Mouse (Mus musculus) embryonic fibroblast, embryonic 13.5 days (primary cell): ENCODE measurements at regions not wholly inside any gene's neighbourhood (a gene's known extent, or its start where the extent isn't known, plus 50 kb on each side); places are given as distances from the start of the nearest gene placed in this dataset.

Experiments used
- H3K27ac ChIP-seq: 2 replicates; pipeline ENCODE4 v1.5.1; 2012; ENCODE audit warnings: low read length, control low read depth, inconsistent platforms; ENCODE audit not compliant: insufficient read depth
- H3K4me1 ChIP-seq: 2 replicates; pipeline ENCODE4 v1.6.1; 2011; ENCODE audit warnings: low read length; ENCODE audit not compliant: control insufficient read depth, insufficient read depth
- H3K4me3 ChIP-seq: 2 replicates; pipeline ENCODE4 v1.5.1; 2011; ENCODE audit warnings: mild to moderate bottlenecking, control low read depth, low read length; ENCODE audit not compliant: insufficient read depth
- CTCF ChIP-seq: IDR thresholded peaks from 2 replicates; pipeline ENCODE4 v1.5.1; 2011; ENCODE audit warnings: mild to moderate bottlenecking, control low read depth, low read length, moderate library complexity, borderline replicate concordance; ENCODE audit not compliant: insufficient read depth
- POLR2A ChIP-seq: IDR thresholded peaks from 2 replicates; pipeline ENCODE4 v1.6.1; 2011; ENCODE audit warnings: low read depth, mild to moderate bottlenecking, control low read depth, low read length, moderate library complexity

DNA sequence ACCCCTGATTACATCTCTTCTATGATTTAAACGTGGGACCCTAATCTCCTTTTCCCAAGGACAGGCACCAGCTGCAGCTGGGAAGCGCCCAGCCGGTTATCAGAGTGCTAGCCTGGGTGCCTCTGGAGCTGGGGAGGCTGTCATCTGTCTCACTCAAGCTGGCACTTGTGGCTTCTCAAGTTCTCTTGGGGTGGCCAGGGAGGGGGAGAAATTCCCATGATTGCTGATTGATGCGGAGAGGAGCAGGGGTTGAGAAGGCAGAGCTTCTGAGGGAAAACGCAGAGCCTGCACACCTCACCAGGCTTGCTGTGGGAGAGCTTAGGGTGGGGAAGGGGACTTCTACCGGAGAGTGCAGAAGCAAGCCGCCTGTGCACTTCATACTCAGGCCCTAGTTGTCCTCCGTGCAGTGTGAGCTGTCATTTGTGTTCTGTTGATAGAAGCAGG lies 626.3 kb downstream of the Zfp706 start:
- H3K27ac ChIP-seq: no peak overlapping the region; the same call in 1 of the 2 replicates
- TF ChIP-seq CTCF (no peak), POLR2A (no peak)
- H3K4me3 ChIP-seq: no peak overlapping the region
- H3K4me1 ChIP-seq: no peaks in the 10 kb centered on the region

- TF ChIP-seq CTCF (no peak), POLR2A (no peak)
- H3K4me3 ChIP-seq: no peak overlapping the region
- no peaks in the 10 kb centered on the region for H3K4me1 ChIP-seq
- H3K27ac ChIP-seq: no peak overlapping the region
Measured at GRCm38 (mm10) chr15:36380461-36381227, 626.9 kb downstream of the Zfp706 start.

DNA sequence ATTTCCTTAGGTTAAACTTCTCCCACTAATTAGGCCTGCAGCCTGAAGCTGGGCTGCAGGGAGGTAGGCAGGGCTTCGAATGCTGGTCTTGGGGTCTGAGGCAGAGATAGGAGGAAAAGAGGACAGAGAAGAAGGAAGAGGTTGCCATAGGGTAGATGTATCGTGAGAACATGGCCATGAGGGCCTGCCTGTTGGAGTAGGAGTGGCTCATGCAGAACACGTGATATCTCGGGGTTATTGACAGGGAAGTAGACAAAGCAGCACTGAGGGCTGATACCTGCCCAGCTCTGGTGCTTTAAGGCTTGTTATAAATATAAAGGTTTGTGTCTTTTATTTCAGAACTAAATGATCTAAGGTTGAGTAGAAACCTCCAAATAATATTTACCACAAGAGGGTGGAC lies 628.9 kb downstream of the Zfp706 start:
- no peak for TF ChIP-seq CTCF
- TF ChIP-seq POLR2A: no peak
- H3K4me3 ChIP-seq: no peak overlapping the region
- no peak overlapping the region for H3K27ac ChIP-seq
- peaks cover 5% of the 10 kb centered on the region; the same call in 1 of the 2 replicates for H3K4me1 ChIP-seq

DNA sequence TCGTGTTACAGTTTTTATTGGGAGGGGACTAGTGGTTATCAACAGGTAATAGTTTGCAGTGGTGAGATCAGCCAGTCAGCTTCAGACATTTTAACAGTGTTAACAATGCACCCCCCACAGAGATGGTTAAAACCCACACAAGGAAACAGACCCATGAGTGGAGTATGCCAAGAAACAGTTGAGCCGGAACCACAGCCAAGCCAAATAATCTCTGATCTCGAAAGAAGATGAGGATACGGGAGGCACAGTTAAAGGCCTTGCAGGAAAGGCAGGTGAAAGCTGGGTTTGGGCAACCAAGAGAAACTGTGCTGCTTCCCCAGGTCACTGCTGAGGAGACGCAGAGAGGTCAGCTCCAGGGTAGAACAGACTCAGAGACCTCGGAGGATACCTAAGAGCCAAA lies 631.0 kb downstream of the Zfp706 start:
- H3K4me3 ChIP-seq: no peak overlapping the region
- TF ChIP-seq POLR2A: no peak
- no peak for TF ChIP-seq CTCF
- H3K27ac ChIP-seq: no peak overlapping the region
- peaks cover 6% of the 10 kb centered on the region; the same call in 1 of the 2 replicates for H3K4me1 ChIP-seq

- Histone ChIP-seq H3K4me3 (peak overlapping the region; percentile 42; the same call in 1 of the 2 replicates), H3K4me1 (peaks cover 6% of the 10 kb centered on the region; the same call in 1 of the 2 replicates), H3K27ac (no peak overlapping the region)
- no peak for TF ChIP-seq POLR2A
- no peak for TF ChIP-seq CTCF
Measured at GRCm38 (mm10) chr15:36375549-36375885, 632.1 kb downstream of the Zfp706 start.

- Histone ChIP-seq H3K4me3 (peak overlapping the region; percentile 42), H3K27ac (peak overlapping the region; percentile 39), H3K4me1 (peaks cover 6% of the 10 kb centered on the region; the same call in 1 of the 2 replicates)
- TF ChIP-seq CTCF (no peak), POLR2A (0 out of 2 replicates have a peak, but pooled peaks have one; percentile 28)
Measured at GRCm38 (mm10) chr15:36374732-36375548, 632.6 kb downstream of the Zfp706 start.

DNA sequence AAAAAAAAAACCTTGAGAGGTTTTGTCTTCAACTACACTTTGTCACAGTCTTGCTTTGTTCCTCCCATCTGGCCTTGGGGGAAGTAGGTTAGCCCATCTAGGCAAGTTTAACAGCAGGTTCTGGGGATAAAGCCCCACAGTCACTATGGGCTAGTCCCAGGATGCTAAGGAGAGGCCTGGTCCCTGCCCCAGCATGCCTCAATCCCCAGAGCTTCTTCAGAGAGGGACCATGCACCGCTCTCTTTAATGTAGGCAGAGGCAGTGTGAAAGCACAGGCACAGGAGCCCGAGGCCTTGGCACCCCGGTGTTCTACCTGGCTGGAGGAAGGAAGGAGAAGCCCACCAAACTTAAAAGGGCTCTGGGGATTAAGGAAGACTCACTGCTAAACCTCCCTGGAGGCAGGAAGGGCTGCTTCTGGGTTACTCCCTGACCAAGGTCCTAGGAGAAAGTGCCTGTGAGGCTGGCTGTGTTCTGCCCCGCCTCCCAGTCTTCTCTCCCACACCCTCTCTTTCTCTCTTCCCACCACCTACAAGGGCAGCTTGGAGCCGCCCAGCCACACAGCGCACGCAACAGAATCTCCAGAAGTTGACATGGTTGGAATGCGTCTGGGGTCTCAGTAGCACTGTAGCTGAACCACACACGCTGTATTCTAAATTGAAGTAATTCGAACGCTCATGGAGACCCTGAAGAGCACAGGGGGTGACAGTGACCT lies 633.5 kb downstream of the Zfp706 start:
- H3K27ac ChIP-seq: peak overlapping the region; percentile 39
- peak; percentile 40; the same call in 1 of the 2 replicates for TF ChIP-seq POLR2A
- TF ChIP-seq CTCF: no peak

DNA sequence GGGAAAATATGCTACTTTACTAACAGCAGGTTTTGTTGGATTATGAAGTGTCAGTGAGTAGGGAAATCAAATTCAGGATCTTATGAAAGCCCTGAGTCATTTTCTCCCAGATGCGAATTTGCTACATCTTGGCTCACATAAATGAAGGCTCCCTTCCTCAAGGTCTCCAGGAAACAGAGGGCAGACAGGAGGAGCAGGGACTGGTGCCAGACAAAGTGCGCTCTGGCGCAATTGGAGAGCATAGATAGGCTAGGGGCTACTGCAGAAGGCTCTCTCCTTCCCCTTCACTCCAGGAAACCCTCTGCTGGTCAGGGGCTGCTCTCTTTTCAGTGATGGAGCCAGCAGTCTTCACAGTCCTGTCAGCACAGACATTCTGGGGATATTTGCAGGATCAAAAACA lies 634.1 kb downstream of the Zfp706 start:
- H3K27ac ChIP-seq: no peak overlapping the region
- peaks cover 6% of the 10 kb centered on the region; the same call in 1 of the 2 replicates for H3K4me1 ChIP-seq
- TF ChIP-seq POLR2A (no peak), CTCF (no peak)
- no peak overlapping the region for H3K4me3 ChIP-seq

More for the DNA sequence above, 633.5 kb downstream of the Zfp706 start:
- H3K4me3 ChIP-seq: peak overlapping the region; percentile 42
- H3K4me1 ChIP-seq: peaks cover 6% of the 10 kb centered on the region; the same call in 1 of the 2 replicates

GRCm38 (mm10) chr15:36371382-36371781 lies 636.2 kb downstream of the Zfp706 start:
- Histone ChIP-seq H3K4me1 (peaks cover 6% of the 10 kb centered on the region; the same call in 1 of the 2 replicates), H3K4me3 (no peak overlapping the region), H3K27ac (no peak overlapping the region)
- no peak for TF ChIP-seq CTCF
- TF ChIP-seq POLR2A: no peak
